Mouse (Mus musculus) G1E-ER4 (cell line): ENCODE data around the gene Hook2. TPM values are rescaled to one million over a fixed set of nuclear protein-coding genes. Genes with fewer than 3 reads are reported as not detected.

ENCODE experiments used
- GATA1 ChIP-seq: IDR thresholded peaks from one replicate; pipeline ENCODE4 v1.8.0; 2012; ENCODE audit warnings: low read length, inconsistent platforms
- polyA plus RNA-seq: library from polyadenylated mRNA; stranded (reverse); fragments of >175 nt; gene quantifications from 2 replicates; pipeline ENCODE4 v1.2.3, GENCODE M21; 2012

Hook2 gene
- 10.7 and 11.9 TPM in 2 replicates for polyA plus RNA-seq

- no peak for TF ChIP-seq GATA1
Observed at GRCm38 (mm10) chr8:84990349-84990748, at the start of gene Hook2. Gene Hook2 (plus strand): TSS chr8:84990603.

- TF ChIP-seq GATA1 = no peak
Observed at GRCm38 (mm10) chr8:84943699-84944098, 46.7 kb upstream of the Hook2 start.

- TF ChIP-seq GATA1 = no peak
Observed at GRCm38 (mm10) chr8:84944478-84945160, 45.8 kb upstream of the Hook2 start.

GRCm38 (mm10) chr8:84945235-84945632 is 45.2 kb upstream of the Hook2 start:
- TF ChIP-seq GATA1 = no peak

- TF ChIP-seq GATA1 = no peak
Observed at GRCm38 (mm10) chr8:84945633-84946527, 44.5 kb upstream of the Hook2 start.

GRCm38 (mm10) chr8:84946528-84947240 is 43.7 kb upstream of the Hook2 start, which contains the start of gene Rtbdn:
Gene Rtbdn (plus strand): TSS chr8:84946991.
- TF ChIP-seq GATA1 = no peak

GRCm38 (mm10) chr8:84947241-84947545 is 43.2 kb upstream of the Hook2 start:
- no peak for TF ChIP-seq GATA1

- no peak for TF ChIP-seq GATA1
Observed at GRCm38 (mm10) chr8:84949753-84950152, 40.6 kb upstream of the Hook2 start.

- TF ChIP-seq GATA1 = no peak
Observed at GRCm38 (mm10) chr8:84952612-84953255, 37.7 kb upstream of the Hook2 start.

GRCm38 (mm10) chr8:84956768-84957167 is 33.6 kb upstream of the Hook2 start:
- no peak for TF ChIP-seq GATA1

GRCm38 (mm10) chr8:84959811-84960210 is 30.6 kb upstream of the Hook2 start:
- TF ChIP-seq GATA1 = no peak

GRCm38 (mm10) chr8:84963952-84964351 is 26.5 kb upstream of the Hook2 start:
- no peak for TF ChIP-seq GATA1

- no peak for TF ChIP-seq GATA1
Observed at GRCm38 (mm10) chr8:84965731-84966291, 24.6 kb upstream of the Hook2 start.

- TF ChIP-seq GATA1 = no peak
Observed at GRCm38 (mm10) chr8:84966603-84967002, 23.8 kb upstream of the Hook2 start.
